Mouse (Mus musculus) lung, adult 2 months (tissue): ENCODE results near the gene Ptbp1. TPM values are rescaled to one million over a fixed set of nuclear protein-coding genes. Genes with fewer than 3 reads are reported as not detected.
"Not testable (repeated sequence)": the region's sequence is repeated elsewhere in the genome, so short reads cannot be mapped to it uniquely, and the experiment has no call there.

ENCODE experiments used
- DNase-seq: peaks from one replicate; pipeline ENCODE4 v3.0.0; 2022
- H3K4me1 ChIP-seq: fragments of 200-500 bp; 2 replicates; pipeline ENCODE4 v1.6.1; 2011; ENCODE audit warnings: low read length; ENCODE audit not compliant: control insufficient read depth, insufficient read depth
- H3K4me3 ChIP-seq: fragments of 200-500 bp; replicated peaks from 2 replicates; pipeline ENCODE3; 2011; ENCODE audit warnings: low read depth, mild to moderate bottlenecking, control low read depth, low read length; ENCODE audit errors: extremely low read depth
- CTCF ChIP-seq: fragments of 200-500 bp; IDR thresholded peaks from 2 replicates; pipeline ENCODE4 v1.5.1; 2011; ENCODE audit warnings: mild to moderate bottlenecking, low read length, control low read depth; ENCODE audit not compliant: insufficient read depth
- POLR2A ChIP-seq: fragments of 200-500 bp; IDR thresholded peaks from 2 replicates; pipeline ENCODE4 v1.6.1; 2011; ENCODE audit warnings: low read depth, mild to moderate bottlenecking, control low read depth, low read length, borderline replicate concordance; ENCODE audit errors: extremely low read depth
- WGBS: fragments of 180-500 bp; shearing (Covaris S2); methylation state at CpG from one replicate; pipeline ENCODE4 v1.1.7; 2018; 5-methylcytosine and 5-hydroxymethylcytosine counted together
- polyA plus RNA-seq: library from polyadenylated mRNA; depleted of rRNA; stranded (reverse); fragments of >200 nt; gene quantifications from 2 replicates; pipeline ENCODE4 v1.2.3, GENCODE M21; 2012

Gene Ptbp1
- polyA plus RNA-seq, 1 experiment: 265 TPM

- TF ChIP-seq CTCF (no peak), POLR2A (no peak)
- no peak overlapping the region for H3K4me3 ChIP-seq
- H3K4me1 ChIP-seq: peaks cover 10% of the 10 kb centered on the region
- DNase-seq: no peak
- 14% methylated on average over 22 of the region's 22 CpGs for WGBS
Observed at GRCm38 (mm10) chr10:79881981-79882380, 27.8 kb downstream of the Ptbp1 start.

DNA sequence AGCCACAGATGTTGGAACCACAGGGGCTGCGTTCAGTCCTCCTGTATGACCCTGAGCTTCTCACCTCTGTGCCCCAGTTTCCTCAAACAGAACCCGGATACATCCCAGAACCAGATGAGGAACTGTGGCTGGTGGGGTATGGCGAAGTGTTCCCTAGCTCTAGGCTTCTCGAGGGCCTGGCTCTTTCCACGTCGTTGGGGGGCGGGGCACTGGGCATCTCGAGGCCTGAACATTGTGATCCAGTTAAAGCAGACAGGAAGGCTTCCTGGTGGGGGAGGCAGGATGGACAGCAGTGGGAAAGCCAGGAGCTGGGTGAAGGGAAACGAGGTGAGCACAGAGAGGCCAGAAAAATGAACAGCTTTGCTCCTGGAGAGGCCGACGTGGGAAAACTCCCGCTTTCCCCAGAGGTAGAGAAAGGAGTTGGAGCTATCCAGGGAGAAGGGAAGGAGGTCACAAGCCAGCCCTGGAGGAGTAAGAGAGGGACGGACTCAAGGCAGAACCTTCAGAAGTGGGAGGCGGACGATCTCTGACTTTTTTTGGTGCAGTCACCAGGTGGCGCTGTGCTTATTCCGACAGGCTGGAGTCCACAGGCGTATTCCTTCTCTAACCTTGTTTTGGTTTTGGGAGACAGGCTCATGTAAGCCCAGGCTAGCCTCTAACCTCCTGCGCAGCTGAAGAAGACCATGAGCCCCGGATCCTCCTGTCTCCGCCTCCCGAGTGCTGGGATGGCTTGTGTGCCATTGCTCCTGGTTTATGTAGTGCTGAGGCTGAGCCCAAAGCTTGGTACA is 29.3 kb downstream of the Ptbp1 start:
- no peak for TF ChIP-seq POLR2A
- peak; percentile 89 for TF ChIP-seq CTCF
- 17% methylated on average over 22 of the region's 22 CpGs for WGBS
- no peak overlapping the region for H3K4me3 ChIP-seq
- peak; percentile 81 for DNase-seq
- H3K4me1 ChIP-seq: peaks cover 5% of the 10 kb centered on the region; the same call in 1 of the 2 replicates

- H3K4me3 ChIP-seq: no peak overlapping the region
- DNase-seq: peak; percentile 53
- no peak for TF ChIP-seq POLR2A
- TF ChIP-seq CTCF: no peak
- H3K4me1 ChIP-seq: peaks cover 5% of the 10 kb centered on the region; the same call in 1 of the 2 replicates
- WGBS: 30% methylated on average over 4 of the region's 4 CpGs
Observed at GRCm38 (mm10) chr10:79884446-79884845, 30.2 kb downstream of the Ptbp1 start.

- WGBS: 63% methylated on average over 3 of the region's 3 CpGs
- not testable (repeated sequence) for H3K4me1 ChIP-seq, DNase-seq, H3K4me3 ChIP-seq
Observed at GRCm38 (mm10) chr10:79884938-79885337, 30.7 kb downstream of the Ptbp1 start.

- Histone ChIP-seq H3K4me3 (no peak within 1 kb of the TSS), H3K4me1 (peaks cover 5% of the 10 kb centered on the region; the same call in 1 of the 2 replicates)
- WGBS: 60% methylated on average over 6 of the region's 6 CpGs
- DNase-seq: no peak
- TF ChIP-seq CTCF: no peak
- TF ChIP-seq POLR2A: no peak
Observed at GRCm38 (mm10) chr10:79886054-79886453, 31.8 kb downstream of the Ptbp1 start, which contains the start of gene Elane. TSS of gene Elane (plus strand) at chr10:79886247.

GRCm38 (mm10) chr10:79886611-79887010 is 32.4 kb downstream of the Ptbp1 start:
- WGBS: 84% methylated on average over 8 of the region's 8 CpGs
- peaks cover 5% of the 10 kb centered on the region; the same call in 1 of the 2 replicates for H3K4me1 ChIP-seq
- H3K4me3 ChIP-seq: no peak overlapping the region
- TF ChIP-seq CTCF: no peak
- no peak for TF ChIP-seq POLR2A
- no peak for DNase-seq

GRCm38 (mm10) chr10:79889386-79889785 is 35.2 kb downstream of the Ptbp1 start:
- H3K4me1 ChIP-seq: peaks cover under 1% of the 10 kb centered on the region; the same call in 1 of the 2 replicates
- DNase-seq: no peak
- no peak overlapping the region for H3K4me3 ChIP-seq
- WGBS: 16% methylated on average over 2 of the region's 2 CpGs
- TF ChIP-seq POLR2A (no peak), CTCF (no peak)

DNA sequence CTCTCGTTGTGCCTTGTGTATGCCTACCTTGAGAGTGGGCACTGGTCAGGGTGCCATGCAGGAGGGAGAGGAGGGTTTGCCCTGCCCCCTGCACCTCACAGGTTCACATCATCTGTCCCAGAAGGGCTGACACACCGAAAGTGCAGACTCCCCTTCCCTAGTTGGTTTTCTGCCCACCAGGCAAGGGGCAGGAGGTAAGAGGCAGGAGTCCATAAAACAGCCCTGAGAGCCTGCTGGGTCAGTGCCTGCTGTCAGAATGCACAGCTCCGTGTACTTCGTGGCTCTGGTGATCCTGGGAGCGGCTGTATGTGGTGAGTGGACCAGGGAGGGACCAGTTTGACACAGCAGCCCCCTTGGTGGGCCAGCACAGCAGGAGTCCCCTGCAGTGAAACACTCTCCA is 36.4 kb downstream of the Ptbp1 start, which contains the start of gene Cfd:
Gene Cfd, plus strand, starts transcription at position 184 of the 400 bp plus-strand sequence.
- no peak for DNase-seq
- no peaks in the 10 kb centered on the region for H3K4me1 ChIP-seq
- TF ChIP-seq POLR2A (no peak), CTCF (no peak)
- 42% methylated on average over 5 of the region's 5 CpGs for WGBS
- no peak within 1 kb of the TSS for H3K4me3 ChIP-seq

DNA sequence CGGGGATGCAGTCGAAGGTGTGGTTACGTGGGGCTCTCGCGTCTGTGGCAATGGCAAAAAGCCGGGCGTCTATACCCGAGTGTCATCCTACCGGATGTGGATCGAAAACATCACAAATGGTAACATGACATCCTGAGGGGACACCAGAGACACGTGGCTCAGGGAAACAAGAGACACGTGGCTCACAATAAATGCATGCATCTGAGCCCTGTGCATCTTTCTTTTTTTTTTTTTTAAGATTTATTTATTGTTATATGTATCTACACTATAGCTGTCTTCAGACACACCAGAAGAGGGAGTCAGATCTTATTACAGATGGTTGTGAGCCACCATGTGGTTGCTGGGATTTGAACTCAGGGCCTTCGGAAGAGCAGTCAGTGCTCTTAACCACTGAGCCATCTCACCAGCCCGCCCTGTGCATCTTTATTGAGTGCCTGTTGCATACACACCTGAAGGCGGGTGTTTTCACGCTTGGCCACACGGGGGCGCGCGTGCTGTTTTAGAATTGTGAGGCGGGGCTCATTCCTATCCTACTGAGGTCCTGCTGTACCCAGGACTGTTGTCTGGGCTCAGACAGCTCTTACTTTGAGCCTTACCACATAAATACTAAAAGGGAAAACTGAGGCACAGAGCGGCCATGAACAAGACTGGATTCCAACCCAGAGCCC is 38.4 kb downstream of the Ptbp1 start:
- WGBS: 36% methylated on average over 22 of the region's 22 CpGs
- not testable (repeated sequence) for H3K4me1 ChIP-seq, H3K4me3 ChIP-seq
- DNase-seq: peak; percentile 79
- peak; percentile 65 for TF ChIP-seq CTCF

GRCm38 (mm10) chr10:79896306-79896705 is 42.1 kb downstream of the Ptbp1 start:
- H3K4me3 ChIP-seq: no peak overlapping the region
- 81% methylated on average over 16 of the region's 16 CpGs for WGBS
- no peaks in the 10 kb centered on the region for H3K4me1 ChIP-seq
- DNase-seq: no peak
- TF ChIP-seq POLR2A (no peak), CTCF (no peak)
